31 mouse cellular contexts compared by ENCODE assay signal in genomic region chr9:30768665-30769434, GRCm38 (mm10).
A peak's percentile ranks its signal among the peaks of the same experiment; 100 is the strongest.
DNase-seq lines count a peak whose midpoint lies in the region; ATAC-seq and TF ChIP-seq lines count a peak whose summit lies in the region.
"Had no signal": no experiment of that assay in that cellular context is flagged by ENCODE, and none has a peak within 500 bp of the region (broad histone marks: within the 10 kb centered on the region; RNA-seq: fewer than 3 reads in every experiment).

No protein-coding gene starts in this region.

- H3K4me3 ChIP-seq in embryonic facial prominence, embryonic 14.5 days (ENCODE audit: low read depth, low read length) = no peak overlapping the region
- H3K4me3 ChIP-seq in embryonic facial prominence, embryonic 10.5 days = no peak overlapping the region
- no peak overlapping the region for H3K4me3 ChIP-seq in heart, embryonic 13.5 days
- no peak overlapping the region for H3K4me3 ChIP-seq in stomach, embryonic 14.5 days (ENCODE audit: low read depth, low read length)
- no peak overlapping the region for H3K4me3 ChIP-seq in stomach, postnatal 0 days (ENCODE audit: low read depth, low read length)
- H3K4me3 ChIP-seq: embryonic facial prominence, embryonic 13.5 days; erythroblast, embryonic 14.5 days; gastrocnemius, adult 2 months; heart, embryonic 15.5 days; midbrain, embryonic 10.5 days; midbrain, embryonic 15.5 days; neural tube, embryonic 15.5 days had no signal

- no peak overlapping the region for H3K9ac ChIP-seq in embryonic facial prominence, embryonic 14.5 days (ENCODE audit: low read depth, low read length)
- no peak overlapping the region for H3K9ac ChIP-seq in heart, embryonic 13.5 days
- no peak overlapping the region for H3K9ac ChIP-seq in stomach, embryonic 14.5 days (replicated peaks; ENCODE audit: low read depth, low read length)
- no peak overlapping the region for H3K9ac ChIP-seq in stomach, postnatal 0 days (ENCODE audit: low read length)
- H3K9ac ChIP-seq: embryonic facial prominence, embryonic 13.5 days; heart, embryonic 15.5 days; hindbrain, embryonic 14.5 days; liver, embryonic 14.5 days; midbrain, embryonic 15.5 days; neural tube, embryonic 15.5 days had no signal

- no peaks in the 10 kb centered on the region for H3K4me1 ChIP-seq in embryonic facial prominence, embryonic 14.5 days (ENCODE audit: control insufficient read depth, insufficient read depth, low read length)
- H3K4me1 ChIP-seq in embryonic facial prominence, embryonic 10.5 days = peaks cover 16% of the 10 kb centered on the region
- peaks cover 56% of the 10 kb centered on the region for H3K4me1 ChIP-seq in heart, embryonic 13.5 days
- H3K4me1 ChIP-seq in stomach, embryonic 14.5 days (ENCODE audit: control insufficient read depth, insufficient read depth, low read length) = peaks cover 13% of the 10 kb centered on the region; the same call in 1 of the 2 replicates
- no peaks in the 10 kb centered on the region for H3K4me1 ChIP-seq in stomach, postnatal 0 days (replicated peaks; ENCODE audit: control insufficient read depth, insufficient read depth)
- H3K4me1 ChIP-seq: midbrain, embryonic 10.5 days; midbrain, embryonic 15.5 days; neural tube, embryonic 15.5 days had no signal

- TF ChIP-seq CTCF in stomach, postnatal 0 days (IDR thresholded peaks at IDR 0.05; ENCODE audit: low read depth) = no peak

- no peak; the same call in 1 of the 2 replicates for ATAC-seq in embryonic facial prominence, embryonic 14.5 days (ENCODE audit: low read depth)
- ATAC-seq in heart, embryonic 13.5 days (ENCODE audit: extremely low read depth, insufficient number of reproducible peaks, low FRiP score, low TSS enrichment) = no peak
- ATAC-seq in stomach, embryonic 14.5 days (ENCODE audit: insufficient number of reproducible peaks, insufficient read depth, low FRiP score, low read depth) = no peak
- no peak for ATAC-seq in stomach, postnatal 0 days (ENCODE audit: low FRiP score, low TSS enrichment)
- ATAC-seq: forebrain, embryonic 16.5 days; midbrain, embryonic 15.5 days had no signal

- TF ChIP-seq EP300 in stomach, postnatal 0 days (optimal IDR thresholded peaks at IDR 0.05) = no peak

- no peak overlapping the region for H3K4me2 ChIP-seq in embryonic facial prominence, embryonic 14.5 days (ENCODE audit: low read depth, low read length)
- H3K4me2 ChIP-seq in heart, embryonic 13.5 days = no peak overlapping the region
- no peak overlapping the region for H3K4me2 ChIP-seq in stomach, embryonic 14.5 days (replicated peaks; ENCODE audit: low read depth, low read length)
- no peak overlapping the region for H3K4me2 ChIP-seq in stomach, postnatal 0 days (replicated peaks; ENCODE audit: low read depth)
- H3K4me2 ChIP-seq: embryonic facial prominence, embryonic 13.5 days; heart, embryonic 15.5 days; hindbrain, embryonic 14.5 days; midbrain, embryonic 15.5 days; neural tube, embryonic 15.5 days had no signal

- DNase-seq in embryonic facial prominence, embryonic 14.5 days (ENCODE audit: low spot score) = peak; percentile 61
- DNase-seq in embryonic facial prominence, embryonic 10.5 days (ENCODE audit: low spot score) = no peak
- DNase-seq in heart, postnatal 4 days = no peak
- no peak for DNase-seq in stomach, postnatal 0 days (ENCODE audit: low spot score)
- no peak for DNase-seq in adrenal gland, adult 8-10 months
- DNase-seq in kidney, postnatal 10 days = no peak
- DNase-seq: adrenal gland, postnatal 14 days; cerebellum, adult 11 months; cerebellum, adult 9-10 months; embryo, embryonic 11 days; gastrocnemius, adult 2 months; gastrocnemius, postnatal 36 days; kidney, adult 8-10 months; layer of hippocampus, postnatal 36 days; lung, adult 2 months; lung, postnatal 14 days; retina, postnatal 1 day; right cerebral cortex, postnatal 14 days had no signal

- no peak overlapping the region for H3K27ac ChIP-seq in embryonic facial prominence, embryonic 14.5 days (replicated peaks; ENCODE audit: low read depth, low read length)
- no peak overlapping the region; the same call in 1 of the 2 replicates for H3K27ac ChIP-seq in embryonic facial prominence, embryonic 10.5 days (replicated peaks)
- peak overlapping the region; percentile 64 for H3K27ac ChIP-seq in heart, embryonic 13.5 days (replicated peaks)
- H3K27ac ChIP-seq in stomach, embryonic 14.5 days (ENCODE audit: low read length) = peak overlapping the region; percentile 66; the same call in 1 of the 2 replicates
- H3K27ac ChIP-seq in stomach, postnatal 0 days (replicated peaks) = no peak overlapping the region
- H3K27ac ChIP-seq: embryonic facial prominence, embryonic 13.5 days; gastrocnemius, adult 2 months; heart, embryonic 15.5 days; hindbrain, embryonic 14.5 days; kidney, postnatal 0 days; liver, embryonic 14.5 days; midbrain, embryonic 10.5 days; midbrain, embryonic 15.5 days; neural tube, embryonic 15.5 days had no signal

- H3K27me3 ChIP-seq in embryonic facial prominence, embryonic 14.5 days (replicated peaks; ENCODE audit: control insufficient read depth, insufficient read depth, low read length) = no peaks in the 10 kb centered on the region
- no peaks in the 10 kb centered on the region for H3K27me3 ChIP-seq in embryonic facial prominence, embryonic 10.5 days (replicated peaks; ENCODE audit: low read depth, poor library complexity, severe bottlenecking)
- no peaks in the 10 kb centered on the region for H3K27me3 ChIP-seq in heart, embryonic 13.5 days (replicated peaks)
- no peaks in the 10 kb centered on the region for H3K27me3 ChIP-seq in stomach, embryonic 14.5 days (ENCODE audit: control insufficient read depth, insufficient read depth, low read length)
- no peaks in the 10 kb centered on the region for H3K27me3 ChIP-seq in stomach, postnatal 0 days (ENCODE audit: control insufficient read depth, insufficient read depth, low read length)
- H3K27me3 ChIP-seq: embryonic facial prominence, embryonic 13.5 days; heart, embryonic 15.5 days; midbrain, embryonic 15.5 days; neural tube, embryonic 15.5 days had no signal

- WGBS in embryonic facial prominence, embryonic 14.5 days = 41% methylated on average over 7 of the region's 7 CpGs
- 89% methylated on average over 7 of the region's 7 CpGs for WGBS in embryonic facial prominence, embryonic 10.5 days
- 27% methylated on average over 7 of the region's 7 CpGs for WGBS in heart, embryonic 13.5 days
- 39% methylated on average over 7 of the region's 7 CpGs for whole genome bisulfite sequencing in stomach, embryonic 14.5 days
- 46% methylated on average over 7 of the region's 7 CpGs for WGBS in stomach, postnatal 0 days

- peaks cover 8% of the 10 kb centered on the region; the same call in 1 of the 2 replicates for H3K9me3 ChIP-seq in embryonic facial prominence, embryonic 14.5 days (ENCODE audit: control insufficient read depth, low read length)
- H3K9me3 ChIP-seq in embryonic facial prominence, embryonic 10.5 days = 0 out of 2 replicates have a peak, but pooled peaks cover 7% of the 10 kb centered on the region
- peaks cover 5% of the 10 kb centered on the region; the same call in 1 of the 2 replicates for H3K9me3 ChIP-seq in heart, embryonic 13.5 days
- H3K9me3 ChIP-seq in stomach, embryonic 14.5 days (ENCODE audit: control insufficient read depth, low read depth, low read length) = no peaks in the 10 kb centered on the region
- H3K9me3 ChIP-seq in stomach, postnatal 0 days (ENCODE audit: control insufficient read depth, low read length) = no peaks in the 10 kb centered on the region
- H3K9me3 ChIP-seq: embryonic facial prominence, embryonic 13.5 days; G1E; heart, embryonic 15.5 days; midbrain, embryonic 15.5 days; neural tube, embryonic 15.5 days had no signal

- no peaks in the 10 kb centered on the region for H3K36me3 ChIP-seq in embryonic facial prominence, embryonic 14.5 days (ENCODE audit: control insufficient read depth, insufficient read depth, low read length)
- no peaks in the 10 kb centered on the region for H3K36me3 ChIP-seq in embryonic facial prominence, embryonic 10.5 days (replicated peaks)
- H3K36me3 ChIP-seq in heart, embryonic 13.5 days = no peaks in the 10 kb centered on the region
- H3K36me3 ChIP-seq in stomach, embryonic 14.5 days (ENCODE audit: control insufficient read depth, insufficient read depth, low read length) = no peaks in the 10 kb centered on the region
- no peaks in the 10 kb centered on the region for H3K36me3 ChIP-seq in stomach, postnatal 0 days (ENCODE audit: control insufficient read depth, insufficient read depth, low read length)
- H3K36me3 ChIP-seq: embryonic facial prominence, embryonic 13.5 days; G1E; heart, embryonic 15.5 days; midbrain, embryonic 10.5 days; midbrain, embryonic 15.5 days; neural tube, embryonic 15.5 days had no signal

Comparison
In these comparisons a context has a peak if more than half of its experiments do, and no peak if none do; other contexts are left out.
1. H3K27ac ChIP-seq: peak in heart, embryonic 13.5 days (single experiment) and stomach, embryonic 14.5 days (single experiment); none in embryonic facial prominence, embryonic 14.5 days (single experiment), embryonic facial prominence, embryonic 10.5 days (single experiment) and stomach, postnatal 0 days (single experiment).